Mouse (Mus musculus) mesoderm, embryonic 11.5 days (tissue): ENCODE measurements around the gene Ppp1r12c.

Source experiments
- DNase-seq: peaks from one replicate; pipeline ENCODE4 v3.0.0-alpha.2; 2012; ENCODE audit warnings: low read depth, low spot score

Ppp1r12c gene

GRCm38 (mm10) chr7:4516332-4517050 lies 15.0 kb upstream of the Ppp1r12c start, which contains the start of gene Tnnt1:
Gene Tnnt1 (minus strand): TSS chr7:4516382.
- peak; percentile 66 for DNase-seq

GRCm38 (mm10) chr7:4515853-4516252 lies 14.4 kb upstream of the Ppp1r12c start:
- no peak for DNase-seq

GRCm38 (mm10) chr7:4513829-4514712 lies 12.6 kb upstream of the Ppp1r12c start:
- no peak for DNase-seq

DNA sequence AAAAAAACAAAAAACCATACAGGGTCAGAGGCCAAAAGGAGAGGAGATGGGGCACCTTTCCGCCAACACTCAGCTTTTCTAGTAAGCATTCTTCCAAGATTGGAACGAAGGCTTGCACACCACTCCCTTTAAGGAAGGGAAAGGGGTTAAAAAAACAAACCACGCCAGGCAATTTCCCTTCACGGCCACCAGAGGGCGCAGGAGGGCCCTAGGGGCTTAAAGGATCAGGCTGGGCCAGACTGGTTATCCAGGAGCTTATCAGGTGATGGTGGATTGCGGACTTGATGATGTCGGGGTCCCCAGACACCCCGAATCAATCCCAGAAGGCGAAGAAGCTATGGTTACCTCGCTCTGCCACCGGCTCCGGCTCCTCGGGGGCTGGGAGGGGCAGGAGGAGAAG lies 11.8 kb upstream of the Ppp1r12c start:
- DNase-seq: peak; percentile 67

- DNase-seq: no peak
Measured at GRCm38 (mm10) chr7:4511489-4512224, 10.2 kb upstream of the Ppp1r12c start.

- peak; percentile 87 for DNase-seq
Measured at GRCm38 (mm10) chr7:4509863-4510608, 8.6 kb upstream of the Ppp1r12c start.

DNA sequence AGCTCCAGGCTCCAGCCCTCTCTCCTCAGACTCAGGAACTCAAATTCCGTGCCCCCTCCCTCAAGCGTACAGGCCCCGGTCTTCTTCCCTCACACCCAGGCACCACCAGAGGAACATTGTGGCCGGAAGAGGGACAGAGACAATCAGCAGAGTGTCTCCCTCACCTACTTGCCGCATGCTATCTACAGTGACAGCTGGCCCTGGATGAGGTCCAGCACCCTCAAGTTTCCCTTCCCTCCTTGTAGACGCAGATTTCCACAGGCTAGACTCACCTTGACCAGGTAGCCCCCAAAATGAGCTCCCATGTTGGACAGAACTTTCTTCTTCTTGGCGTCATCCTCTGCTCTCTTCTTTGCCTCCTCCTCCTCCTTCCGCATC lies 7.2 kb upstream of the Ppp1r12c start:
- DNase-seq: no peak

GRCm38 (mm10) chr7:4508062-4508738 lies 6.7 kb upstream of the Ppp1r12c start:
- no peak for DNase-seq

DNA sequence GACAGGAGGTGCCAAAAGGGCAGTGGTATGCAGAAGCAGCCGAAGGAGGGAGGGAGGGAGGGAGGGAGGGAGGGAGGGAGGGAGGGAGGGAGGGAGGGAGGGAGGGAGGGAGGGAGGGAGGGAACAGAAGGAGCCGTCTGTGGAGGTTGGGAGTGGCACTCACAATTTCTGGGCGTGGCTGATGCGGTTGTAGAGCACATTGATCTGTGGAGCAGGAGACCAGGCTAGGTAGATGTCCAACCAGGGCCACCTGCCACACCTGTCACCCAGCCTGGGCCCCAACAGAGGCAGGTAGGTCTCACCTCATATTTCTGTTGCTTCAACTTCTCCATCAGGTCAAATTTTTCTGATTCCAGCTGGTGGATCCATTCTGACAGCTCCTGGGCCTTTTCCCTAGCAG lies 5.7 kb upstream of the Ppp1r12c start:
- no peak for DNase-seq

DNA sequence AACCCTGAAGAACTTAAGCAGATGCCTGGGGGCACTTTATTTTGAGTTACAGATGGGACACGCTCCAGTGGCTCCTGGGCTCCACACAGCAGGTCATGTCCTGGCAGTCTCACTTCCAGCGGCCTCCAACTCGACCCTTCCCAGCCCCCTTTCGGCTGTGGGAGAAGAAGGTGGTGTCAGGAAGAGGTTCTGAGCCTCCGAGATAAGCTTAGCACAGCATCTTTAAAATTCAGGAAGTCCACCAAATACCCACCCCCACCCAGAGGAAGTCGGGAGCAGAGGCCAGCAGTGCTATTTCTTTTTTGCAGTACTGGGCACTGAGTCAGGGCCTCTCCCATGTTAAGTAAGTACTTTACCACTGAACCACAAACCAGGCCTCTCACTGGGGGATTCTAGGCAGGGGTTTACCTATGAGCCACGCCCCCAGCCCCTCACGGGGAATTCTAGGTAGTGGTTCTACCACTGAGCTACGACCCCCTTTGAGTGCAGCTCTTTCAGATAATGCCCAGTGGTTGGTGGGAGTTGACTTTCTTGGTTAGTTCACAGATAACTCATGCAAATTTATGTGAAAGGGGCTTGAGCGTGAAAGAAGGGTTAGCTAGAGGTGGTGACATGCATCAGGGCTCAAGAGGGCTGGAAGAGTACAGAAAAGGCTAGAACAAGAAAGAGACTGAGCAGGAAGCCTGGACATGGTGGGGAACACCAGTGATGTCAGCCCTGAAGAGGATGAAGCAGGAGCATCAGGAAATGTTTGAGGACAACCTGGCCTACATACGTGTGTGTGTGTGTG lies 3.4 kb upstream of the Ppp1r12c start:
- no peak for DNase-seq

DNA sequence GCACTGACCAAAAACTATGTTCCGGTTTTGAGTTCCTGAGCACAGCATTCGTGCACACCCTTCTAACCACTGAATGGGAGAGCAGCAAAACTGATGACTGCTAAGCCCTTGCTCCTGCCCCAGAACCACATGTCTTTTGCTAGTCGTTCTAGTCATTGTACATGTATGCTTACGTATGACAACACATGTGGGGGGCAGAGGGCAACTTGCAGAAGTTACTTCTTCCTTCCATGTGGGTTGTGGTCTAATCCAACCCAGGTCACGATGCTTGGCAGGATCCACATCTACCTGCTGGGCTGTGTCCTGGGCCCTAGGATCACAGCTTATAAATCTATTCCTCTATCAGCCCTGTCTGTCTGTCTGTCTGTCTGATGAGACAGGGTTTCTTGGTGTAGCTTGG lies 2.4 kb upstream of the Ppp1r12c start:
- no peak for DNase-seq

GRCm38 (mm10) chr7:4503100-4503499 lies 1.6 kb upstream of the Ppp1r12c start:
- DNase-seq: no peak

DNA sequence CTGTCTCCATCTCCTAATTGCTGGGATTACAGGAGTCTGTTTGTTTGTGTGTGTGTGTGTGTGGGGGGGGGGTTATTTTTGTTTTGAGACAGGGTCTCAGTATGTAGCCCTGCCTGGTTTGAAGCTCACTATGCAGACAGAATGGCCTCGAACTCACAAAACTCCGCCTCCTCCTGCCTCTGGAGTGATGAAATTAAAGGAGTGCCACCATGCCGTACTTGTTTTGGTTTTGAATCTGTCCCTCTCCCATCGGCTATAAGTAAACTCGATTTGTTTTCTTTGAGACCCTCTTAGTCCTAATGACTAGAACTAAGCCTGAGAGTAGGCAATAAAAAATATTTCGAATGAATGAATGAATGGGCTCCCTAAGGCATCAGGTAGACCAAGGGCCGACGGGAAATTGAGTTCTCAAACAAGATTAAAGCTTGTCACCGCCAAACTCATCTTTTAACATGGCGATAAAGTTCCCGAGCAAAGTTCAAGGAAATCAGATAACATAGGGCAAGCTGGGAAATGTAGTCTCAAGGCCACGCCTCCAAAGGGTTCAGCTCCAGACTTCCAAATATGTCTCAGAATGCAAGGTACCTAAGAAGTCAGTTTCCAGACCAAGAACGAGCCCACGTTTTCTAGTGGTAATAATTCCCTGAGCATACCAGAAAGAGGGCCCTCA lies 1.1 kb upstream of the Ppp1r12c start:
- DNase-seq: no peak

DNA sequence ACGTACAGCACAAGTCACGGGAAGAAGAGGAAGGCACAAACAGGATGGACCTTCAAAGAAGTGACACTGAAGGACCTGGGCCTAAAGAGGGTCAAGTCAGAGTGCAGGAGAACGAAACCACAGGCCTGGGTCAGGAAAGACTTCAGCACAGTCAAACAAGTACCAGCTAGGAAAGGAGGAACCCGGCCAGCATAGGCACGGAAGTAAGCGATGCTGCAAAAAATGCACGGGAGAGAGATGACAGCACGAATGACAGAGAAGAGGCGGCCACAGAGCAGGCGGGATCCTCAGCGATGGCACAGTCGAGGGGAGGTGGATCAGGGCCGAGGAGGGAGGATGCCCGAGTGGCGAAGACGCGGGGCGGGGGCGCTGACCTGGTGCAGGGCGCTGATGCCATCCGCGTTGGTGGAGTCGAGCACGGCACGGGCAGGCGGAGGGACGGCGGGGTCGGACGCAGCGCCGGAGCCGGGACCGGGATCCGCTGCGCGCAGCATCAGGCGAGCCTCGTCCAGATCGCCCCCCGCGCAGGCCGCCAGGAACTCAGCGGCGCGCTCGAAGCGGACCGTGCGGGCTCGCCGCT lies 498 bp downstream of the Ppp1r12c start:
- no peak for DNase-seq

GRCm38 (mm10) chr7:4499034-4499433 lies 2.4 kb downstream of the Ppp1r12c start:
- no peak for DNase-seq

- peak; percentile 78 for DNase-seq
Measured at GRCm38 (mm10) chr7:4498251-4498650, 3.2 kb downstream of the Ppp1r12c start.

- DNase-seq: no peak
Measured at GRCm38 (mm10) chr7:4497271-4497903, 4.1 kb downstream of the Ppp1r12c start.

DNA sequence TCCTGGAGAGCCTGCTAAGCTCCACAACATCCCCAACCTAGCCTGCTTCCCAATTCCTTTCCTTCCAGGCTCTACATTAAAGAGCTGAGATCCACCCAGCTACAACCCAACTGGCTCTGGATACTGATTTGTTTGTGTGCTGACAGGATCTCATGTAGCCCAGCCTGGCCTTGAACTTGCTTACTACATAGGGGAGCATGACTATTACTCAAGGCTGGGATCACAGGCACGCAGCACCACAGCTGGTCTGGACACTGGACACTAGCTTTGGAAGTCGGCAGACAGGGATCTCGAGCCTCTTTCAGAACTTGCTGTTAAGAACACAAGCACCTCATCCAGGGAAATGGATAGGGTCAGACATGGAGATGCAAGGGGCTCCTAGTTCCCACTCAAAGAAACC lies 5.0 kb downstream of the Ppp1r12c start:
- no peak for DNase-seq

DNA sequence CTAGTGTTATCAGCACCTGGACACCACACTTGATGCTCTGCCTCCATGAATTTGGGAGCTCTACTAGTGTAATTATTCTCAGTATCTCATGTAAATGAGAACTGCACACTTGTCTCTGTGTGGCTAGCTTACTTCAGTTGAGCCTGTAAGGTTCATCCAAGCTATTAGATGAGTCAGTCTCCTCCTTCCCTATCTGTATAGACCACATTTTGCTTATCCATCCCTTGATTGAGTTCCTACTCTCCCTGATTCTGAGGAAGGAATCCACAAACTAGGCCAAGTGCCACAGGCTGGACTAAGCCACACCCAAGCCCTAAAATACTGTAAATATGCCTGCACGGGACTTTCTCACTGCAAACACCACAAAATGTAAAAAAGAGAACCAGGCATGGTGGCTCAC lies 7.5 kb downstream of the Ppp1r12c start:
- no peak for DNase-seq
